Mouse (Mus musculus) C2C12 (cell line): ENCODE measurements at regions not wholly inside any gene's neighbourhood (a gene's known extent, or its start where the extent isn't known, plus 50 kb on each side); places are given as distances from the start of the nearest gene placed in this dataset.

ENCODE experiments used
- H3K27me3 ChIP-seq: one replicate; pipeline ENCODE4 v1.6.1; 2011; ENCODE audit not compliant: control insufficient read depth, insufficient read depth, insufficient read length
- H3K36me3 ChIP-seq: one replicate; pipeline ENCODE4 v1.6.1; 2011; ENCODE audit not compliant: control insufficient read depth, insufficient read depth
- H3K4me3 ChIP-seq: one replicate; pipeline ENCODE4 v1.5.1; 2011; ENCODE audit warnings: mild to moderate bottlenecking, control low read depth; ENCODE audit not compliant: poor library complexity, insufficient read depth, severe bottlenecking
- H3K79me2 ChIP-seq: one replicate; pipeline ENCODE4 v1.6.1; 2011; ENCODE audit not compliant: control insufficient read depth, insufficient read depth
- H3K79me3 ChIP-seq: one replicate; pipeline ENCODE4 v1.6.1; 2011; ENCODE audit warnings: low read depth, control low read depth
- H3ac ChIP-seq: one replicate; pipeline ENCODE3; 2011; ENCODE audit warnings: low read depth; ENCODE audit not compliant: control insufficient read depth, insufficient read length
- CEBPB ChIP-seq: IDR thresholded peaks from one replicate; pipeline ENCODE4 v1.6.1; 2011; ENCODE audit warnings: low read depth, mild to moderate bottlenecking, control low read depth, moderate library complexity
- CTCF ChIP-seq: IDR thresholded peaks from one replicate; pipeline ENCODE4 v1.5.1; 2011; ENCODE audit not compliant: control insufficient read depth, insufficient read depth, insufficient read length
- FOSL1 ChIP-seq: IDR thresholded peaks from one replicate; pipeline ENCODE4 v1.8.0; 2011; ENCODE audit warnings: mild to moderate bottlenecking, low read length; ENCODE audit not compliant: poor library complexity, insufficient read depth, severe bottlenecking
- MAX ChIP-seq: IDR thresholded peaks from one replicate; pipeline ENCODE4 v1.6.1; 2011; ENCODE audit warnings: mild to moderate bottlenecking, control low read depth
- MYOD1 ChIP-seq: IDR thresholded peaks from one replicate; pipeline ENCODE4 v1.6.1; 2011; ENCODE audit warnings: low read depth; ENCODE audit not compliant: control insufficient read depth, insufficient read length
- MYOG ChIP-seq: IDR thresholded peaks from one replicate; pipeline ENCODE4 v1.6.1; 2011; ENCODE audit not compliant: control insufficient read depth, insufficient read length; ENCODE audit errors: extremely low read depth
- USF1 ChIP-seq: IDR thresholded peaks from one replicate; pipeline ENCODE4 v1.6.1; 2011; ENCODE audit warnings: low read depth, mild to moderate bottlenecking, control low read depth, moderate library complexity

DNA sequence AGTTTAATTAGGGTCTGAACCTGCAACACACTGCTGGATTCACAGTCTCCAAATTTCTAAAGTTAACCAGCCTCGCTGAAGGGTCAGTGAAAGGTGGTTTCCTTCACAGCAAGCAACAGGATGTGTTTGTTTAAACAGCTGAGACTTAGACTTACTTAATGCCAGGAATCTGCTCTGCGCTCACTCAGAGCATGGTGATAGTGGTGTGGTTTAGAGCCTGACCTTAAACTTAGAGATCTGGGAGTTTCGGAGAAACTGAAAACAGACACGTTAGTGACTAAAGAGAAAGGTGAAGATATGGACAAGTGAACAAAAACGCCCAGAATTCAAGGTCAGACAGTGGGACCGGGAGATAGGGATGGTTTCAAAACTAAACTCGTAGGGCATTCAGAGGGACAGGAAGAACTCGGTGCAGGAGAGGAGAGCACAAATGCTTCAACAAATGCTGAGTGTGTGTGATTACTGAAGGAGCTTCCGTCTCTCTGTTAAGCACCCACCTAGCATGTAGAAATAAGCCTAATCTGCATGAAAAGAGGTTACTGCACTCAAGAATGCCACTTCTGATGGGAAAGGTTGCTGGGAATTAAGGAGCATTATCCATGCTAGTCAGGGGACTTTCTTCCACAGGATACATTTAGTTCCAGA is 97.2 kb upstream of the Ifngr1 start:
- no peaks in the 10 kb centered on the region for H3K79me2 ChIP-seq
- peaks cover 17% of the 10 kb centered on the region for H3K27me3 ChIP-seq
- H3ac ChIP-seq: no peak overlapping the region
- no peak overlapping the region for H3K4me3 ChIP-seq
- no peaks in the 10 kb centered on the region for H3K79me3 ChIP-seq
- TF ChIP-seq FOSL1: no peak
- no peaks in the 10 kb centered on the region for H3K36me3 ChIP-seq

DNA sequence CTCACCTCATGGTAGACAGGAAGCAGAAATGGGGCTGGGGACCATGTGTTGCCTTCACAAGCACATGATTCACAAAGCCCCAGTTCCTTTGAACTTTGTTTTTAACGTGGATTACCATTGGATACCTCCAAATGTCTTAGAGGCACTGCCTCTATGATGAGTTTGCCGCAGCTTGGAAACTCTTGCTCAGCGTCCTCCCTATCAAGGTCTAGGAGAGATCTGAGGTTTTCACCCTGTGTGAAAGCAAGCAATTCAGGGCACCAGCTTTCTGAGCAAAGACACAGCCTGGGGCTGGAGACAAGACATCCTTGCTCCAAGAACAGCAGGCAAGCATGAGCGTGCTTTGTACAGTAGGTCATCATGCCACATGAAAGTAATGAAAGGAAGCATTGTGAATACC is 93.6 kb upstream of the Ifngr1 start:
- no peak overlapping the region for H3ac ChIP-seq
- TF ChIP-seq MAX (no peak), FOSL1 (no peak), CEBPB (no peak), CTCF (no peak), MYOG (no peak), USF1 (no peak), MYOD1 (no peak)
- H3K79me3 ChIP-seq: no peaks in the 10 kb centered on the region
- H3K36me3 ChIP-seq: no peaks in the 10 kb centered on the region
- no peak overlapping the region for H3K4me3 ChIP-seq
- no peaks in the 10 kb centered on the region for H3K79me2 ChIP-seq
- H3K27me3 ChIP-seq: peaks cover 14% of the 10 kb centered on the region

DNA sequence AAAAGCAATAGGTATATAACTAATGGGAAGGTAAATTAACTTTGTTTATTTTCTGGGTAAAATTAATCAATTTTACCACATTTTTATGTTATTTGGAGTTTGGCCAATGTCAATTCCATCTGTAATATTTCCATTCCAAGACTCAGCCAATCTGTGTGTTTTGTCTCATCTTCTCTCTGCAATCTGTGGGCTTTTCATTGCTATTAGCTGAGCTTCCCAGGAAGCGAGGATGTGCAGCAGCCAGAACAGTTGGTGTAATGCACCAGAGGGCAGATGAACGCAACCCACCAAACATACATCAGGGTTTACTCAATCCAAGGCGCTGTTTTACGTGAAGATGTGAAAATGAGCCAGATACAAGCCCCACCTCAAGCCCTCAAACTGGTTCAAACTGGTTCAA is 88.9 kb upstream of the Ifngr1 start:
- H3K36me3 ChIP-seq: no peaks in the 10 kb centered on the region
- H3ac ChIP-seq: no peak overlapping the region
- no peaks in the 10 kb centered on the region for H3K79me3 ChIP-seq
- H3K79me2 ChIP-seq: no peaks in the 10 kb centered on the region
- peaks cover 14% of the 10 kb centered on the region for H3K27me3 ChIP-seq
- no peak for TF ChIP-seq MYOD1
- TF ChIP-seq MAX: no peak
- TF ChIP-seq MYOG: no peak
- TF ChIP-seq USF1: no peak
- TF ChIP-seq CEBPB: no peak
- TF ChIP-seq FOSL1: no peak
- TF ChIP-seq CTCF: no peak
- H3K4me3 ChIP-seq: no peak overlapping the region

DNA sequence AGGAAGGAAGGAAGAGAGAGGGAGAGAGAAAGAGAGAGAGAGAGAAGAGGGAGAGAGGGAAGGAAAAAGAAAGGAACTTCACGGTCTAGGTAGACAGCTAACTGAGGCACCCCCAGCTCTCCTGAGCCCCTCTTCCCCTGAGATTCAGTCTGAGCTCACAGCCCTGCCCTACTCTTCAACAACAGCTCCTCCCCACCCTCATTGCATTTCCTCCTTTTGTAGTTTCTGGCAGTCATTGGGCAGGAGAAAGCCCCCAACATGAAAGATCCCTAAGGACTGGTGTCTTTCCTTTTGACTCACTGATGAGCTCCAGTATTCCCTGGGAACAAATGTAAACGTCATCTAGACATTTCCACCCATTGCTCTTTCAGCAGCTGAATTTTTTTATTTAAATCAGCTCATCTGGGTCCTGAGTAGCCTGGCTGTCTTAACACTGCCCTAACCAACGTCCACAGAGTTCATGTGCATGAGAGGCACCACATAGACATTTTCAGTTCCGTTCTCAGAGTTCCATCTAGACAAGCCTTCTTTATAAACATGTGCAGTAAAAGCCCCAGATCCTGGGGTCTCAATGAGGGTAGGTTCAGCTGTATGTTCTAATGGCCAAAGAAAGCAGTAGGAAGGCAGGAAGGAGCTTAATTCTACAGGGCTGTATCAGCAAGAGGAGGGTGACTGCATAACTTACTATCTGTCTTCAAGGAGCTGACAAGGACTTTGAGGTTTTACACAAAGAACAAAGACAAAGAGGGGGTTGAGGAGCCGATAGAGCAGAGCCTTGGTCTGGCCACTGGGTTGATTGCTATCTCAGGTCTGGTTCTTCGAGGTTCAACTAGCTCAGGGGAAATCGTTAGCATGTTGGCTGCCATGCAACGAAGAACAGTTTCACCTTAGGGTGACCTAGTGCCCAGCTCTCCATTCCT is 87.6 kb upstream of the Ifngr1 start:
- TF ChIP-seq USF1: no peak
- Histone ChIP-seq H3K4me3 (no peak overlapping the region), H3K79me3 (no peaks in the 10 kb centered on the region), H3ac (no peak overlapping the region), H3K27me3 (peaks cover 17% of the 10 kb centered on the region), H3K36me3 (no peaks in the 10 kb centered on the region), H3K79me2 (no peaks in the 10 kb centered on the region)

DNA sequence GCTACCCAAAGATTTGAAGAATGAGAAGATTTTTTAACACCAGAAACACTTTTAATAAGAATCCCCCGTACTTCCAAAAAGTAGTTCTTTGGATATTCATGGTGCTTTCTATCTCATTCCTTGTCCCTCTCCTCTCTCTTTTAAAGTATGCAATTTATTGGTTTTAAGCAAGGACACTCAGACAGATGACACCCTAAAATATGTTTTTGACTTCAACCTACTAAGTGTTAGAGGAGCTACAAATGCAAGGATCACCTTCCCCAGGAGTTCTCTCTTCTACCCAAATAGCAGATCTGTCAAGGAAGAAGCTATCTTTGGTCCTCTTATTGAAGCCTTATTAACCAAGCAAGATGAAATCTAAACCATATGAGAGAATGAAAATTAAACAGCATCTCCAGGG is 86.6 kb upstream of the Ifngr1 start:
- H3K79me3 ChIP-seq: no peaks in the 10 kb centered on the region
- H3K36me3 ChIP-seq: no peaks in the 10 kb centered on the region
- no peak overlapping the region for H3K4me3 ChIP-seq
- H3ac ChIP-seq: no peak overlapping the region
- no peaks in the 10 kb centered on the region for H3K79me2 ChIP-seq
- peaks cover 19% of the 10 kb centered on the region for H3K27me3 ChIP-seq
- no peak for TF ChIP-seq USF1

DNA sequence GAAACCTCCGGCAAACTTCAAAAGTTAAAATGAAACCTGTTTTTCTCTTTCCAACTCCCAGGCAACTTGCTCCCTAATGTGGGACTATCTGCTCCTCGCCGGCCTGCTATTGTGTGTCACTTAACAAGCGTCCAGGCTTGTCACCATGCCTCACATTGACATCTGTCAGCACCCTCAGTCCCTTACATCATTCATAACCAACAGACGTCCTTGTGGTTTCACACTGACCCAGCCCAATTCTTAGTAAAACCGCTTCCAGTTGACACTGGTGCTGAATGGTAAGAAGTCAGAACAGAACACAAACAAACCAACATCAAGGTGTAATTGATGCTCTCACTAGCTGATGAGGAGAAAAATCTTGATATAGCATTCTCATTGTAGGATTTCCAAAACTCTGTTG is 85.8 kb upstream of the Ifngr1 start:
- Histone ChIP-seq H3K27me3 (peaks cover 22% of the 10 kb centered on the region), H3K79me3 (no peaks in the 10 kb centered on the region), H3K79me2 (no peaks in the 10 kb centered on the region), H3ac (no peak overlapping the region), H3K4me3 (no peak overlapping the region), H3K36me3 (no peaks in the 10 kb centered on the region)
- TF ChIP-seq MYOD1 (no peak), FOSL1 (no peak), MAX (no peak), USF1 (no peak), CTCF (no peak), CEBPB (no peak), MYOG (no peak)
